Mouse (Mus musculus): ENCODE measurements around the gene Gtpbp6. TPM values are rescaled to one million over a fixed set of nuclear protein-coding genes. Genes with fewer than 3 reads are reported as not detected.

Gtpbp6 gene
- total and polyA plus RNA-seq, 2 experiments = 9.0 to 45.2 TPM

DNA sequence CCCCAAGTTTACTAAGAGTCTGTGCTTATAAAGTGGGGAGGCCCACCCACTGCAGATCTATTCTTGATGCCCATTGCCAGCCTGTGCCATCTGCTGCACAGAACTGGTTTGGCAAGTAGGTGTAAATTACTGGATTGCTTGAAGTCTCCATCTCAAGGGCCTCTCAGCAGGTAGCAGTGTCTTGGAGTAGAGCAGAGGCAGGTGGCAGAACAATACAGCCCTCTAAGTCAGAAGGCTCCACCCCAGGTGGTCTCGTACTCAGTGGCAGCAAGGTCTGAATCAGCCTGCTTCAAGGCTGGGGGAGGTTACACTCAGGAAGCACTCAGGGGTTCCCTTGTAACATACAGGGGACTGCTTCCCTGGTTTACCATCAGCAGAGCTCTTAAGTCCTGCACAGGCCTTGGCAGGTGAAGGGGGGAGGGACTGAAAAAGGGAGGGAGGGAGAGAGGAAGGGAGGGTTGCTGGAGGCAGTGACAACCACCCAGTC, 9.0 kb downstream of the Gtpbp6 start:
- Histone ChIP-seq H3K9ac (ENCODE audit: low read depth, low read length) (no peak overlapping the region), H3K79me2 (ENCODE audit: control insufficient read depth, insufficient read depth, low read length) (no peaks in the 10 kb centered on the region), H3K27me3 (ENCODE audit: control insufficient read depth, insufficient read depth, low read length) (no peaks in the 10 kb centered on the region), H3K36me3 (ENCODE audit: control insufficient read depth, insufficient read depth, low read length) (peaks cover 4% of the 10 kb centered on the region; the same call in 1 of the 2 replicates), H3K27ac (replicated peaks; ENCODE audit: insufficient read depth, low read depth, low read length) (no peak overlapping the region), H3K4me3 (ENCODE audit: insufficient read depth, low read depth, low read length) (no peak overlapping the region), H3K4me1 (ENCODE audit: control insufficient read depth, insufficient read depth, low read length) (peaks cover 11% of the 10 kb centered on the region)
- DNase-seq (ENCODE audit: extremely low read depth, low read depth, low spot score) = no peak
- WGBS = 88% methylated on average over 1 of the region's 1 CpGs
- TF ChIP-seq POLR2A (IDR thresholded peaks at IDR 0.05; ENCODE audit: extremely low read depth, insufficient read depth, low read length) (no peak), CTCF (IDR thresholded peaks at IDR 0.05; ENCODE audit: low read depth, low read length) (no peak)

GRCm38 (mm10) chr5:110094847-110095213, 13.2 kb downstream of the Gtpbp6 start:
- H3K4me1 ChIP-seq (ENCODE audit: control insufficient read depth, insufficient read depth, low read length) = no peaks in the 10 kb centered on the region
- H3K27ac ChIP-seq (replicated peaks; ENCODE audit: insufficient read depth, low read depth, low read length) = peak overlapping the region; percentile 74
- no peaks in the 10 kb centered on the region for H3K27me3 ChIP-seq (ENCODE audit: control insufficient read depth, insufficient read depth, low read length)
- H3K79me2 ChIP-seq (ENCODE audit: control insufficient read depth, insufficient read depth, low read length) = no peaks in the 10 kb centered on the region
- WGBS = 10% methylated on average over 4 of the region's 4 CpGs
- DNase-seq (ENCODE audit: extremely low read depth, low read depth, low spot score) = no peak
- peak overlapping the region; percentile 77 for H3K4me3 ChIP-seq (ENCODE audit: insufficient read depth, low read depth, low read length)
- no peaks in the 10 kb centered on the region for H3K36me3 ChIP-seq (ENCODE audit: control insufficient read depth, insufficient read depth, low read length)
- peak overlapping the region; percentile 30 for H3K9ac ChIP-seq (ENCODE audit: low read depth, low read length)
- no peak for TF ChIP-seq POLR2A (IDR thresholded peaks at IDR 0.05; ENCODE audit: extremely low read depth, insufficient read depth, low read length)
- TF ChIP-seq CTCF (IDR thresholded peaks at IDR 0.05; ENCODE audit: low read depth, low read length) = no peak

- H3K27me3 ChIP-seq (ENCODE audit: control insufficient read depth, insufficient read depth, low read length) = no peaks in the 10 kb centered on the region
- H3K79me2 ChIP-seq (ENCODE audit: control insufficient read depth, insufficient read depth, low read length) = no peaks in the 10 kb centered on the region
- TF ChIP-seq POLR2A (IDR thresholded peaks at IDR 0.05; ENCODE audit: extremely low read depth, insufficient read depth, low read length) = peak; percentile 46; the same call in 1 of the 2 replicates
- TF ChIP-seq CTCF (IDR thresholded peaks at IDR 0.05; ENCODE audit: low read depth, low read length) = no peak
- peak within 1 kb of the TSS; percentile 71 for H3K9ac ChIP-seq (ENCODE audit: low read depth, low read length)
- WGBS = 1% methylated on average over 25 of the region's 25 CpGs
- H3K27ac ChIP-seq (replicated peaks; ENCODE audit: insufficient read depth, low read depth, low read length) = peak within 1 kb of the TSS; percentile 74
- no peaks in the 10 kb centered on the region for H3K4me1 ChIP-seq (ENCODE audit: control insufficient read depth, insufficient read depth, low read length)
- H3K4me3 ChIP-seq (ENCODE audit: insufficient read depth, low read depth, low read length) = peak within 1 kb of the TSS; percentile 77
- DNase-seq (ENCODE audit: extremely low read depth, low read depth, low spot score) = peak; percentile 92
- no peaks in the 10 kb centered on the region for H3K36me3 ChIP-seq (ENCODE audit: control insufficient read depth, insufficient read depth, low read length)
Observed at GRCm38 (mm10) chr5:110094030-110094846, 13.8 kb downstream of the Gtpbp6 start, which contains the start of gene Gm35315. Gm35315 (minus strand) TSS chr5:110094420.

- no peak overlapping the region for H3K9ac ChIP-seq (ENCODE audit: low read depth, low read length)
- H3K4me3 ChIP-seq (ENCODE audit: insufficient read depth, low read depth, low read length) = no peak overlapping the region
- 67% methylated on average over 2 of the region's 2 CpGs for WGBS
- H3K79me2 ChIP-seq (ENCODE audit: control insufficient read depth, insufficient read depth, low read length) = no peaks in the 10 kb centered on the region
- TF ChIP-seq CTCF (IDR thresholded peaks at IDR 0.05; ENCODE audit: low read depth, low read length) (no peak), POLR2A (IDR thresholded peaks at IDR 0.05; ENCODE audit: extremely low read depth, insufficient read depth, low read length) (no peak)
- no peaks in the 10 kb centered on the region for H3K4me1 ChIP-seq (ENCODE audit: control insufficient read depth, insufficient read depth, low read length)
- H3K27ac ChIP-seq (replicated peaks; ENCODE audit: insufficient read depth, low read depth, low read length) = no peak overlapping the region
- H3K36me3 ChIP-seq (ENCODE audit: control insufficient read depth, insufficient read depth, low read length) = no peaks in the 10 kb centered on the region
- DNase-seq (ENCODE audit: extremely low read depth, low read depth, low spot score) = no peak
- no peaks in the 10 kb centered on the region for H3K27me3 ChIP-seq (ENCODE audit: control insufficient read depth, insufficient read depth, low read length)
Observed at GRCm38 (mm10) chr5:110091546-110091945, 16.5 kb downstream of the Gtpbp6 start.

DNA sequence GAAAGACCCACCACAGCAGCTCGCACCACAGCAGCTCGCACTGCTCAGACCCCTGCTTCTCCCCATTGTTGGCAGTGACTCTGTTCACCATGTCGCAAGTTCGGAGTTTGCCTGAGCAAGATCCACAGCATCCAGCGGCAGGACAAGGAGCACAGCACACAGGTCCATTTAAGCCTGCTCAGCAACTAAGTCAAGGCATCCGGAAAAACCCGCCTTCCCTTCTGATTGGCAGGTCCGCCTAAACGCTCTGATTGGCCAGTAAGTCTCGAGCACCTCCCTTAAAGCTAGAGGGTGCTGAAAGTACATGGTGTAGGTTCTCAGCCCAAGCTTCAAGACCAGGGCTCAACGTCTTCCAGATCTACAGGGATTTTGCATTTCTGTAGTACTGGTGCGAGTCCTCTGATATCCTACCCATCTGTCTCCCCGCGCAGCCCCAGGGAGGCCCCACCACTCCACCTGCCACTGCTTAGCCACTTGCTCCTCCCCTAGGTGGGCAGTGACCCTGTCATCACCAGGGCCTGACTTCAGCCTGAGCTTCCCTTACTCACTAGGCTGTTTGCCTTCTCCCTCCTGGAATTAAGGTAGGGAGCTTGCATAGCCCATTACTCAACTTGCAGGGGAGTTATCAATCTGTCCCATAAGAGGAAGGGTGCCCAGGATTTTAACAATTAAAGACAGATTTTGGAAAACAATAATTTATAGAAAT, 21.7 kb downstream of the Gtpbp6 start:
- Histone ChIP-seq H3K4me1 (ENCODE audit: control insufficient read depth, insufficient read depth, low read length) (no peaks in the 10 kb centered on the region), H3K27ac (replicated peaks; ENCODE audit: insufficient read depth, low read depth, low read length) (no peak overlapping the region), H3K36me3 (ENCODE audit: control insufficient read depth, insufficient read depth, low read length) (no peaks in the 10 kb centered on the region; the same call in 1 of the 2 replicates), H3K9ac (ENCODE audit: low read depth, low read length) (no peak overlapping the region), H3K79me2 (ENCODE audit: control insufficient read depth, insufficient read depth, low read length) (no peaks in the 10 kb centered on the region), H3K4me3 (ENCODE audit: insufficient read depth, low read depth, low read length) (no peak overlapping the region), H3K27me3 (ENCODE audit: control insufficient read depth, insufficient read depth, low read length) (no peaks in the 10 kb centered on the region)
- WGBS = 57% methylated on average over 14 of the region's 14 CpGs
- no peak for DNase-seq (ENCODE audit: extremely low read depth, low read depth, low spot score)
- TF ChIP-seq CTCF (IDR thresholded peaks at IDR 0.05; ENCODE audit: low read depth, low read length) = no peak
- TF ChIP-seq POLR2A (IDR thresholded peaks at IDR 0.05; ENCODE audit: extremely low read depth, insufficient read depth, low read length) = no peak

Measured in liver, adult 2 months (tissue).